In genomic region chr12:100606733-100607132, GRCm38 (mm10) we compare ENCODE assay signal across 10 mouse cellular contexts.
DNase-seq lines count a peak whose midpoint lies in the region; ATAC-seq and TF ChIP-seq lines count a peak whose summit lies in the region.
"Had no signal": no experiment of that assay in that cellular context is flagged by ENCODE, and none has a peak within 500 bp of the region (broad histone marks: within the 10 kb centered on the region; RNA-seq: fewer than 3 reads in every experiment).

No protein-coding gene starts in this region.

- DNase-seq in embryonic facial prominence, embryonic 14.5 days (ENCODE audit: low spot score): peak; percentile 16
- no peak for DNase-seq in embryonic facial prominence, embryonic 10.5 days (ENCODE audit: low spot score)
- peak; percentile 25 for DNase-seq in lung, postnatal 14 days
- no peak for DNase-seq in lung, postnatal 10 days
- DNase-seq in stomach, postnatal 0 days (ENCODE audit: low spot score): peak; percentile 18
- no peak for DNase-seq in right cerebral cortex, postnatal 10 days (ENCODE audit: low spot score in 2 of 2)

- TF ChIP-seq POLR2A in cortical plate, adult 2 months (IDR thresholded peaks at IDR 0.05; ENCODE audit: extremely low read depth, insufficient read depth, low read length): no peak

- H3K27ac ChIP-seq in embryonic facial prominence, embryonic 14.5 days (replicated peaks; ENCODE audit: low read depth, low read length): no peak overlapping the region
- no peak overlapping the region for H3K27ac ChIP-seq in embryonic facial prominence, embryonic 10.5 days (replicated peaks)
- no peak overlapping the region for H3K27ac ChIP-seq in cortical plate, adult 2 months (ENCODE audit: insufficient read depth, low read length)
- H3K27ac ChIP-seq in stomach, postnatal 0 days (replicated peaks): no peak overlapping the region
- H3K27ac ChIP-seq in heart, embryonic 12.5 days (ENCODE audit: poor library complexity, severe bottlenecking): no peak overlapping the region
- H3K27ac ChIP-seq: hindbrain, embryonic 15.5 days had no signal

- TF ChIP-seq EP300 in stomach, postnatal 0 days (optimal IDR thresholded peaks at IDR 0.05): no peak

- no peak overlapping the region for H3K9ac ChIP-seq in embryonic facial prominence, embryonic 14.5 days (ENCODE audit: low read depth, low read length)
- no peak overlapping the region for H3K9ac ChIP-seq in stomach, postnatal 0 days (ENCODE audit: low read length)
- no peak overlapping the region for H3K9ac ChIP-seq in heart, embryonic 12.5 days
- H3K9ac ChIP-seq: hindbrain, embryonic 15.5 days had no signal

- no peak overlapping the region for H3K4me2 ChIP-seq in embryonic facial prominence, embryonic 14.5 days (ENCODE audit: low read depth, low read length)
- no peak overlapping the region for H3K4me2 ChIP-seq in stomach, postnatal 0 days (replicated peaks; ENCODE audit: low read depth)
- H3K4me2 ChIP-seq in heart, embryonic 12.5 days: no peak overlapping the region
- H3K4me2 ChIP-seq: hindbrain, embryonic 15.5 days had no signal

- no peaks in the 10 kb centered on the region for H3K9me3 ChIP-seq in embryonic facial prominence, embryonic 14.5 days (ENCODE audit: control insufficient read depth, low read length)
- no peaks in the 10 kb centered on the region for H3K9me3 ChIP-seq in embryonic facial prominence, embryonic 10.5 days
- H3K9me3 ChIP-seq in stomach, postnatal 0 days (ENCODE audit: control insufficient read depth, low read length): no peaks in the 10 kb centered on the region
- no peaks in the 10 kb centered on the region for H3K9me3 ChIP-seq in heart, embryonic 12.5 days (replicated peaks)
- H3K9me3 ChIP-seq: hindbrain, embryonic 15.5 days had no signal

- no peak overlapping the region for H3K4me3 ChIP-seq in embryonic facial prominence, embryonic 14.5 days (ENCODE audit: low read depth, low read length)
- H3K4me3 ChIP-seq in embryonic facial prominence, embryonic 10.5 days: no peak overlapping the region
- H3K4me3 ChIP-seq in cortical plate, adult 2 months (ENCODE audit: insufficient read depth, low read length): no peak overlapping the region
- H3K4me3 ChIP-seq in stomach, postnatal 0 days (ENCODE audit: low read depth, low read length): no peak overlapping the region
- no peak overlapping the region for H3K4me3 ChIP-seq in heart, embryonic 12.5 days
- H3K4me3 ChIP-seq: erythroblast, embryonic 14.5 days; hindbrain, embryonic 15.5 days had no signal

- H3K36me3 ChIP-seq in embryonic facial prominence, embryonic 14.5 days (ENCODE audit: control insufficient read depth, insufficient read depth, low read length): no peaks in the 10 kb centered on the region
- H3K36me3 ChIP-seq in embryonic facial prominence, embryonic 10.5 days (replicated peaks): no peaks in the 10 kb centered on the region
- no peaks in the 10 kb centered on the region for H3K36me3 ChIP-seq in stomach, postnatal 0 days (ENCODE audit: control insufficient read depth, insufficient read depth, low read length)
- no peaks in the 10 kb centered on the region for H3K36me3 ChIP-seq in heart, embryonic 12.5 days
- H3K36me3 ChIP-seq: hindbrain, embryonic 15.5 days had no signal

- peak; percentile 41; the same call in 1 of the 2 replicates for TF ChIP-seq CTCF in cortical plate, adult 2 months (IDR thresholded peaks at IDR 0.05; ENCODE audit: extremely low read depth, insufficient read depth, low read length)
- peak; percentile 59 for TF ChIP-seq CTCF in stomach, postnatal 0 days (IDR thresholded peaks at IDR 0.05; ENCODE audit: low read depth)

- no peaks in the 10 kb centered on the region for H3K4me1 ChIP-seq in embryonic facial prominence, embryonic 14.5 days (ENCODE audit: control insufficient read depth, insufficient read depth, low read length)
- no peaks in the 10 kb centered on the region for H3K4me1 ChIP-seq in embryonic facial prominence, embryonic 10.5 days
- no peaks in the 10 kb centered on the region; the same call in none of the 2 replicates for H3K4me1 ChIP-seq in cortical plate, adult 2 months (ENCODE audit: control insufficient read depth, insufficient read depth, low read length)
- H3K4me1 ChIP-seq in stomach, postnatal 0 days (replicated peaks; ENCODE audit: control insufficient read depth, insufficient read depth): no peaks in the 10 kb centered on the region
- no peaks in the 10 kb centered on the region for H3K4me1 ChIP-seq in heart, embryonic 12.5 days (replicated peaks)
- H3K4me1 ChIP-seq: hindbrain, embryonic 15.5 days had no signal

- no peaks in the 10 kb centered on the region for H3K27me3 ChIP-seq in embryonic facial prominence, embryonic 14.5 days (replicated peaks; ENCODE audit: control insufficient read depth, insufficient read depth, low read length)
- no peaks in the 10 kb centered on the region for H3K27me3 ChIP-seq in embryonic facial prominence, embryonic 10.5 days (replicated peaks; ENCODE audit: low read depth, poor library complexity, severe bottlenecking)
- H3K27me3 ChIP-seq in stomach, postnatal 0 days (ENCODE audit: control insufficient read depth, insufficient read depth, low read length): no peaks in the 10 kb centered on the region
- H3K27me3 ChIP-seq in heart, embryonic 12.5 days (replicated peaks): no peaks in the 10 kb centered on the region
- H3K27me3 ChIP-seq: hindbrain, embryonic 15.5 days had no signal

- 90% methylated on average over 1 of the region's 1 CpGs for WGBS in embryonic facial prominence, embryonic 14.5 days
- 82% methylated on average over 1 of the region's 1 CpGs for WGBS in embryonic facial prominence, embryonic 10.5 days
- WGBS in stomach, postnatal 0 days: 97% methylated on average over 1 of the region's 1 CpGs
- WGBS in heart, embryonic 12.5 days: 67% methylated on average over 1 of the region's 1 CpGs

- ATAC-seq in embryonic facial prominence, embryonic 14.5 days (ENCODE audit: low read depth): no peak
- no peak for ATAC-seq in stomach, postnatal 0 days (ENCODE audit: low FRiP score, low TSS enrichment)
- ATAC-seq in heart, embryonic 12.5 days (ENCODE audit: insufficient number of reproducible peaks, low FRiP score): no peak

Comparison
In these comparisons a context has a peak if more than half of its experiments do, and no peak if none do; other contexts are left out.
1. DNase-seq: peak in embryonic facial prominence, embryonic 14.5 days (single experiment), lung, postnatal 14 days (single experiment) and stomach, postnatal 0 days (single experiment); none in embryonic facial prominence, embryonic 10.5 days (single experiment), lung, postnatal 10 days (single experiment) and right cerebral cortex, postnatal 10 days (0 of 2).